Mouse (Mus musculus) layer of hippocampus, postnatal 10 days (tissue): ENCODE results near the gene Slc39a11. TPM values are rescaled to one million over a fixed set of nuclear protein-coding genes. Genes with fewer than 3 reads are reported as not detected.

Source experiments
- DNase-seq, 2 experiments: peaks; one replicate each; pipeline ENCODE4 v3.0.0; 2021; ENCODE audit warnings: low spot score in 2 of 2
- total RNA-seq, 2 experiments: library from RNA; stranded (reverse); gene quantifications; 2 replicates each; pipeline ENCODE4 v1.2.3; 2021

The Slc39a11 gene
- total RNA-seq, 2 experiments from 2014 or later, result 33.1 to 34.0 TPM

DNA sequence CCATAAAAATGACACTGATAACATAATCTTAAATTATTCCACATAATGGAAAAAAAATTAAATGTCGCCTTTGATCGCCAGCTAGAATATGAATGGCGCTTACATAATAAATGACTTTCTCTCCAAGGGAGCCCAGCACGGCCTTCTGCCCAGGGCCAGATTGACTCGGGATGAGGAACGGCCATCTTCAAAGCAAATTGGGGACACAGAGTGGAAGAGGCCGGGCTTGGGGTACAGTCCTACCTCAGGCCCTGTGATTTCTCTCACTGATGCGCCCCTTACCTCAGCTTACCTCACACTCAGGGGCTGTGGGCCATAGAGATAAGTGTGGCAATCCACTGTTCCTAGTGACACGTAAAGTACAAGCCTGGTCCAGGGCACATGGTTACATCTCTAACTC, 177.9 kb downstream of the Slc39a11 start:
- DNase-seq, result no peak

DNA sequence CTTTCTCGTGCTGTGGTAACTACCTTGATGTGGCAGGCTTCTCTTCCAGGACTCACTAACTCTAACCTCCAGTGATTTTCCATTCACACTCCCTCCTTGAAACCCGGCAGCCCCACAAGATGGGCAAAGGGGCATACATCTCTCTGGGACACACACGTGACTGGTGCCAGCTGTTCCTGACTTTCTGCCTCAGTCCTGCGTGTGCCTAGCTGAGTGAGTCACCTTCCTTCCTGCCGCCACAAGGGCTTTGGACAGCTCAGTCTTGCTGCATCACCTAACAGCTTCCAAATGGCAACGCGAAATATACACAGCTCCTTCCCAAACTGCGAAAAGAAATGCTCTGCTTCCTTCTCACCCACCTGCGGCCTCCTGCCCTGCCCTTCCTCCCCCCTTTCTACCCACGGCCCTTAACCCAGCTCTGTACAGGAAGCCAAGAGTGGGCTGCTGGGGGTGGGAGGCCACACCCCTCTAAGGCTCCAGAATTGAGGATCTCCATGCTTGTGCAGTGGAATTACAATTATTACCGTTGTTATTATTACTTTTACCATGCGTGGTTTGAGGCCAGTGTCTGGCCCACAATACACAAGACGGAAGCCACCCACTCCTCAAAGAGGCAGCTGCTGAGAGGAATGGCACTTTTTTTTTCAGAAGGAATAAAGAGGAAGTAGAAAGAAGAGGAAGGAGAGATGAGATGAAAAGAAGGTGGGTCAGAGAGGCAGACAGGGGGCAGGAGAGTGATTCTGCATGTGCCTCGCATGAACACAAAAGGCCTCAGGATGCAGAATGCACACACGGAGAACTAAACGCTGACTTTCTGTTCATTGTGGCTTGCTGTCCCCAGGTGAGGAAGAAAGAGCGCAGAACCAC, 179.7 kb downstream of the Slc39a11 start:
- DNase-seq, result no peak

DNA sequence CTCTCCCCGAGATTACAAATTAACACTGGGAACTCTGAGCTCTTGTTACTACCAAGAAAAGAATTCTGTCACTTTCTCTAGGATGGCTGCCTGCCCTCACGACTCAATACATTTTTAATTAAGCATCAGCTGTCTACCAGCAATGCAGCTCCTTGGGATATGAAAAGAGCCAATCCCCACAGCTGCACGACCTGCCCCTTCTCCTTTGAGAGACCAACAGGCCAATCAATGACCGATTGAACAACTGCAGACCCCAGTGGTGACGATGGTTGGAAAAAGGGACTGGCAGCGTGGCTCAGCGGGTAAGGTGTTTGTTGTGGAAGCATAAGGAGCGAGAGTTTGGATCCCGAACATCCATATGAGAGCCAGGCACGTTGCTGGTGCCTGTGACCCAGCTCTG, 181.9 kb downstream of the Slc39a11 start:
- no peak for DNase-seq

DNA sequence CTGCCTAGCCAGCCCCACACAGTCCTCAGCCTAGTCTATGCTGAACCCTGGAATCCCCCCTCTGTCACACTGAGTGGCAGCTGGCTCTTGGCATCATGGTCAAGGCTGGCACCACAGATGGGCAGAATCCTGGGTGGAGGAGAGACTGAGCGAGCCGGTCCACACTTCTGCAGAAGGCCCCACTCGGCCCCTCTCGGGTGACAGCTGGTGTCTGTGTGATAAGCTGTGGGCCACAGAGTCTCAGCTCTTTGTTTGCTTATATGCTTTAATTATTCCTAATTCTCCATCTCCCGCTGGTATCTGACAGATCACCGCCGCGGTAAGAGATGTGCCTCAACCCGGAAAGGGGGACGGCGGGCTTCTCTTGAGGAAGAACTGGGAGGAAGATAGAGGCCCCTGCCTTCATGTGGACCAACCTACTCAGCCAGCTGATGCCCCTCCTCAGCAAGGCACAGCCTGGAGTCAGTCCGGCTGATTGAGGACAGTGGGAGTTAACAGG, 182.5 kb downstream of the Slc39a11 start:
- no peak for DNase-seq

DNA sequence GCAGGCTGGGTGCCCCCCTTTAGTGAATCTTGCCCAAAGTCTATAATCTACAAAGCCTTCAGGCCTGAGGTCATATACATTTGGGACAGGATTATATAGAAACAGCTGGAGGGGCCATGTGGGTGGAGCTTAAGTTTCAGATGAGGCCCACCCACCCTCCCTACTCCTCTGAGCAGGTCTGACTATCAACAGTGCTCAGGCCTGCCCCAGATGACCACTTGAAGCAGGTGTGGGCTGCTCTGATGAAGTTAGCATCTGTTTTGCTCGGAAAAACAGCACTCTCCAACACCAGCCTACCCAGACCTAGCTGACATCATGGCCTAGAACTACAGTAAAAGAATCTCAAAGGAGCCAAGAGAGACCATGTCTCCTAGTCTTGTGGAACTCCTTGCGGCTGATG, 189.8 kb downstream of the Slc39a11 start:
- no peak for DNase-seq

DNA sequence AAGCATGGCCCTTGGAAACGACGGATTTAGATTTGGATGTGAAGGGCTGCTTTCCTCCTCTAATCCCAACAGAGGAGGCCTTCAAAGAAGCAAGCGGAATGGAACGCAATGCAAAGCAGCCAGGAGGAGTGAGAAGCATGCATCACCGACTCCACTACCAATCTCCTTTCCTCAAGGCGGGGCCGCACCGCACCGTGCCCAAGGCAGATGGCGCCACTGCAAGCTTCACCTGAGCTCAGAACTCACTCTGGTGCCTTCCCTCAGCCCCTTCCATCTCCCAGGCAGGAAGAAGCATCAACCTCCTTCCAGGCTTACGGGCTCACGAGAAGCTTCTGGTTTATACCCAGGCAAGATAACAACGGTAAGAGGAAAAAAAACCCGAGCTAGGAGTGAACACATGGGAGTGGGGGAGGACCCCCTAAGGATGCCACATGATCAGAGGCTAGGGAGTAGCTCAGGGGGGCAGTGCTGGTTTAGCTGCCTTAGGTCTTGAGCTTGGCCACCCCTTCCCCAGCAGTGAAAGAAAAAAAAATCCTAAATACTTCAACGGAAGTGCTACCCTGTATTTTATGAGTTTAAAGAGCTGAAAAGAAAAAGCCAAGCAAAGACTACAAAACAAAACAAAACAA, 191.2 kb downstream of the Slc39a11 start:
- DNase-seq, result no peak

DNA sequence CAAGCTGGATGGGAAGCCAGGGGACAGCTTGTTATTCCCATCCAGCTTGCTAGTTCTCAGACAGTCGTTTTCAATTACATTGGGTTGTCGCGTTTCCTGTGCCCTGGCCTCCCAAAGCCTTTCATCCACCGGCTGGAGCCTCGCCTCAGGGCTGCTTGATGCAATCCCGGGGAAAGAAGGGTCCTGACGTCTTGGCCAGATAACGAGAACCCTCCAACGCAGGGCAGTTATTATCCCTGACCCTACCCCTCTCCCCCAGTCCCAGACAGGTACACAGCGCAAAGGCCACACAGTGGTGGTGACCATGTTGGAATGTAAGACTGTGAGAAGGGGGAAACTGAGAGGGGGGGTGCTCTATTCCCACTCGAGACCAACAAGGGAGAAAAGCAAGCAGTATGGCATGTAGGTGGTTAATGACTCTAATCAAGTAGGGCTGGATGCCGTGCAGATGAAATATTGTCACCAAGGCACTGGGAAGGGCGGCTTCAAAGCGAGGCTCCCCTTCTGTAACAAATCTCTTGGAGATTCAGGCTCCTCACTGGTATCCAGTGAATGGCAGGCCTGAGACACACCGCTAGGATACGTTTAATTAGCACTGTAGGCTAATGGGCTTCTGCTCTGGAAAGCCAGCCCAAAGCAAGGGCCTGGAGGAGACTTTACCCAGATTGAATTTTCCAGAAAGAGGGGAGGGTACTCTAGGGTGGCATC, 196.9 kb downstream of the Slc39a11 start:
- DNase-seq, result no peak

DNA sequence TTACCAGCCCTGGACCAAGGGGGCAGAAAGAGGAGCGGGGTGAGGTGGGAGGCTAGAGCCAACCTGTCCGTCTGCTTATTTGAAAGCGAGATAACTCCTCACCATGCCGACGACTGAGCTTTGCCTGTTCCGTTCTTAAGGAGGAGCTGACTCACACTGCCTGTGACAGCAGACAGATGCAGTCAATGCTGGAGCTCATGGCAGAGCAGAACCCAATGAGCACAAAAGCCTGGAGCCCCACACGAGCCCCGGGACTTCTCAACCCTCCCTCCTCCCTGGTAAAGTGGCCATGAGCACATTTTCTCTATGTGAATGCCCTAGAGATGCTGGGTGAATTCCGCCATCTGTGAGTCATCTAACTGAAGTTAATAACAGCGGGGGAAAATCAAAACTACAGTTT, 198.6 kb downstream of the Slc39a11 start:
- no peak for DNase-seq

DNA sequence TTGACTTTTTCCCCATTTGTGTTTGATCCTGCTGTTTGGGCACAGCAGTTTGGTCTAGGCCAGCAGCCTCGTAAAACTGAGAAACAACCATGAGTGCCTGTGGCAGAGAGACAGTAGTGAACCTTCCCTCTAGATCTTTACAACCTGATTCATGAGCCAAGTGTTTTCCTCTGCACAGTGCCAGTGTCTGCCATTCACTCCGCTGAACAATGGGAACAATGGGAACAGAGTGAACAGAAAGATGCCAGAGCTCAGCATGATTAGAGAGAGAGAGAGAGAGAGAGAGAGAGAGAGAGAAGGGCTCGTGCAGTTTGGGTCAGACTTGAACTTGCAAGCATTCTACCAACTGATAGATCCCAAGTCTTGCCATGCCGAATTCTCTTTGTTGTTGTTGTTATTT, 199.2 kb downstream of the Slc39a11 start:
- no peak for DNase-seq

DNA sequence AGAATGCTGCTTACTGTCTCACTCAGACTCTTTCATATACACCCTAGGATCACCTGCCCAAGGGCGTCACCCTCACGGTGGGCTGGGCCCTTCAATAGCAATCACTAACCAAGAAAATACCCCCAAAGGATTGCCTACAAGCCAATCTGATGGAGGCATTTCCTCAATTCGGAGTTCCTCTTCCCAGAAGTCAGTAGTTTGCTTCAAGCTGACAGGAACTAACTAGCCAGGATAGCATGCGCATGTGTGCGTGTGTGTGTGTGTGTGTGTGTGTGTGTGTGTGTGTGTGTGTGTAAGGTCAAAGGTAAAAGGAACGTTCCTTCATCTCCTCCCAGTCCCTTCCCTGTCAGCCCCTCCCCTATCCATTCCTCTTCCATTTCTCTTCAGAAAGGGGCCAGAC, 199.9 kb downstream of the Slc39a11 start:
- DNase-seq, result no peak

DNA sequence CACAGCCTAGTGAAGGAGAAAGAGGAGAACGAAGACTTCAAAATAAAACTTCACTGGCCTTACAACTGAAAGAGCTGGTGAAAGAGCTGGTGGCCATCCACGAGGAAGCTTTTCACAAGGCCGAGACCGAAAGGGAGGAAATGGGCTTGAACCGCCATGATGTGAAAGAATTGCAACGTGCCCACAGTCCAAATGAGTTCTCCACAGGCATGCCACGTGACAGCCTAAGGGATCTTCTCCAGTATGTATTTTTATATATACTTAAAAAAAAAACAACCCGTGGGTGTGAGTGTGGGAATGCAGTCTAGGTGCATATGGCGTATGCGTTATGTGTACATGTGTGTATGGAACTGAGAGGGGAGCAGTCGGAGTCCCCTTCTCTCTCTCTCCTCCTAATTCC, 207.8 kb downstream of the Slc39a11 start:
- no peak for DNase-seq

DNA sequence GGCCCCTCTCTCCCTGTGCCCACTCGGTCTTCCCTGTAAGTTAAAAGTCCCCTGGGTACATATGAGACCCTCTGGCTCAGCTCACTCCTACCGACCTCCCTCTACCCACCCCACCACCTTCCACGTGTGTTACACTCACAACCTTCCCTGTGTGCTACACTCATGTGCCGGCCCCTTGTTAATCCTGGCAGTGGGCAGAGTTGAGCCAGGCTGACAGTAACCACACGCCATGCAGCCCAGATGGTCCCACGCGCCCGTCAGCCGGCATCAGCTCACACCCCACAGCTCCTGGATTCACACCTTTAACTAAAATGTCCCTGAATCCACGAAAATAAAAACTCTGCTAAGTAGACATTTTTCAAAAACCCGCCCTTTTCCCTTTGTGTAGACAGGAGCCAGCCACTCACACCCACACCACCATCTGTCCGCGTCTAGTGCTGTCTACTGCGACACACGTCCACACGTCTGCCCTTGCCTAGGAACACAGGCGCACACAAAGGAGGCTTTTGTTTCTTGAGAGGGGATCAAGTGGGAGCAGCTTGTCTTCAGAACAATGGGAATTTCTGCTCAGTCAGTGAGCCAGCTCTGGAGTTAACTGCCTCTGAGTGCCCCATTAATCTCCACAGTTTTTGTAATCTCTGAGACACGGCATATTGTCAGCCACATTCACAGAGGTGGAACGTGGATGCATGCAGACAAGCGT, 210.4 kb downstream of the Slc39a11 start:
- peak; percentile 55 to 57 for DNase-seq

DNA sequence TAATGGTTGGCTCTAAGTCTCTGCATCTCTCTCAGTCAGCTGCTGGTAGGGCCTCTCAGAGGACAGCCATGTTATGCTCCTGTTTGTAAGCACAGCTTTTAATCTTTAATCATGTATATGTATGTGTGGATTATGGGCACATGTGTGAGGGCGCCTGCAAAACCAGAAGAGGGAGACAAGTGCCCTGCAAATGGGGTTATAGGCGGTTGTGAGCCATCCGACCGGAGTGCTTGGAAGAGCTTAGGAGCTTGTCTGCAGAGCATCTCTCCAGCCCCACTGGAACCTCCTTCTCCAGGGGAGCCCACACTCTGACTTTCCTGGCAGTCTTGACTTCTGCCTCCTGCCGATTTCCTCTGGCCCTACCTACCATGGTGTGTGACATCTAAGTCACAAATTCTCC, 211.0 kb downstream of the Slc39a11 start:
- no peak for DNase-seq

DNA sequence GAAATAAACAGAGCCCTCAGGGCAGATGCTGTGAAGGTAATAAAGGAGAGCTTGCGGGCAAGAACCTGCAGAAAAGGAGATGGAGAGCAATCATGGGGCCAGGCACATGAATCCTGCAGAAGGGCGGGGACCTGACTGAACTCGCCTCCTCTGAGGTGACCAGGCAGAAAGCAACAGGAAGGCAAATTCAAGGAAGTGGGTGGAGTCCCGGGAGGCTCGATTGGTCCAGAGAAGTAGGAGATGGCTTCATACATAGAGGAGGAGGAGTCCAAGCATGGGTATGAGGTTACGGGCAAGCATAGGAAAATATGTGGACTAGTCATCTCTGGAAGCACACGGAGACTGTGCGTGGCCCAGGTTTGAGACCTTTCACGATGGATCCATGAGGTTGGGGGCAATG, 212.5 kb downstream of the Slc39a11 start:
- DNase-seq, result no peak

DNA sequence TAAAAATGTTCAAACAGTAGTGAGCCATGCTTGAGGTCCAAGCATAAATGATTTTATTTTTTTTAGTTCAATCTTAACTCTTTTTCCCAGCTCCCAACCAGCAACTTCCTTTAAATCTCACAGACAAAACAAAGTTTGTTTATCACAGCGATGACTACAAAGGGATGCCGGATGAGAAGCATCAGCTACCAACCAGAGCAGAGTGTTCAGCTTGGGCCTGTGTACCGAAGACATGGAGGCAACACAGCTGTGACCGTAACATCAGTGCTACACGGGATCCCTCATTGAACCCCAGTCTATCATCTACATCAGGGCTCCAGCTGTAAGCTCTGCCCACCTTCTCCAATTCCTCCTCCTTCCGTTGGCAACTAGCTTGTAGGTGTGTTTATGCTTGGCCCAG, 213.6 kb downstream of the Slc39a11 start:
- DNase-seq, result no peak

DNA sequence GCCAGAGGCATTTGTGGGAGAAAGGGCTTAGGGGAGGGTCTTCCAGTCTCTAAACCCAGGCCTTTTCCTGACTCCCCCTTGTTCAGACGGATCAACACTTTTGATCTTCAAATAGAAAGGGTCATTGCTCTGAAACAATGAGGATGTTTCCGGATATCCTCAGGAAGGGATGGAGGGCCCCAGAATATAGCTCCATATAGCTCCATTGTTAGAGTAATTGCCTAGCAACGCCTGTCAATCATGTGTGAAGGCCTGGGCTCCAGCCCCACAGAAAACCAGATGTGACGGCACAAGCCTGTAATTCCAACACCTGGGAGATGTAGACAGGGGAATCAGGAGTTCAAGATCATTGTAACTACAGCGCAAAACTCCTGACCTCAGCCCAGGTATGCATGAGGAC, 214.2 kb downstream of the Slc39a11 start:
- no peak for DNase-seq

DNA sequence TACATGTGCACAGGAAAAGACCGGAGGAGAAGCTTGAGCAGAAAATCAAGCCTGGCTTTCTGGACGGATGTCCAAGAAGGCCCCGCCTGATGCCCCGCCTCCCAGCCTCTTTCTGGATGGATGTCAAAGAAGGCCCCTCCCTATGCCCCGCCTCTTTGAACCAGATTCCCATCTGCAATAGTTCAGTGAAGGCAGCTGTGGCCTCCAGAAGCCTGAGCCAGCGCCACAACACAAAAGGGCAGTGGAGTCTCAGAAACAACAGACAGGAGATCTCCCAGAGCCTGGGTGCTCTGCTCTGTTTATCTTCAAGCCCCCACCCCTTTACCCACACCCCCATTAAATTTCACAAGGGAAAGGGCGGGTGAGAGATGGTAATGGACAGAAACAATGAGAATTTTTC, 218.7 kb downstream of the Slc39a11 start:
- DNase-seq, result no peak

DNA sequence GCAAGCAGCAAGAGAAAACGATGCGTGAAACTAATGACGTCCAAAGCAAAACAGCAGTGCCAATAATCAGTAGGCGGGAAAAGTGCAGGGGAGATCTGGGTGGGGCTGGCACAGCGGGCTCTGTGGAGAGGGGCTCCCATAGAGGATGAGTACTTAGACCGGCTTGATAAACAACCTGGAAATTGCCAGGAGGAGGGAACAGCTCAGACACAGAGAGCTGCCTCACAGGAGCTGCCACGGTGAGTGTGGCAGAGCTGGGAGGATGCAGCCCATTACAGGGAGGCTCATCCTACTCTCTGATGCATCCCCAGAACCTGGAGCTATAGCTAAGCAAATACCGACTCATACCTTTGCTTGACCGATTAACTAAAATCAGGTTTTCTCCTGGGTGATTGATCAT, 224.0 kb downstream of the Slc39a11 start:
- DNase-seq, result no peak

DNA sequence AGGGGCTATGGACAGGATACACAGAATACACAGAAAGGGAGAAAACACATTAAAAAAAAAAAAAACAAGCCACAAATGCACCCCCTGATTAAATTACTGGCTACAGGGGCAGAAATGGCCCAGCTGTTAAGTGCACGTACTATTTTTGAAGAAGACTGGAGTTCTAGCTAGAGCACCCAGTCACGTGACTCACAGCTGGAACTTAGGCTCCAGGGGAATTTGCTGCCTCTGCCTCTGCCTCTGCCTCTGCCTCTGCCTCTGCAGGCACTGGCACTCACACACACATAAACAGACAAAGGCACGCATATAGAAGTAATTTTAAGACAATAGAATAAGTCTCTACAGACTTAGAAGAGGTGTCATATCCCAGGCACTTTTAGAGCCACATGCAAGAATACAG, 224.4 kb downstream of the Slc39a11 start:
- DNase-seq, result no peak

DNA sequence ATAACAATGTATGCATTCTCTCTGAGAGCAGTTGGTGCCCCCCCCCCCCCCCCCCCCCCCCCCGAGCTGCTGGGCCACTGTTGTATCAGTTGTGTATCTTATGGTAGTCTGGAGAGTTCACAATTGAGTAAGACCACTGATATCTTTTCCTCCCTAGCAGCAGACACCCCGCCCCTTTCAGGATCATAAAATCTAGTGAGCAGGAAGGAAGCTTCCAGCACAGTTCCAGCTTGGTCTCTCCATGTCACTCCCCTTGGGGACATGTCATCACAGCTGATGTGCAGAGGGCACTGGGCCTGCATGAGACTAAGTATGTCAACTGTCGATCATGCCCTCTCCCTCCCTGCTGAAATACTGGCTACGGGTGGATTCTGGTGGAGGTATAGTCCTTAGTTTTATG, 225.1 kb downstream of the Slc39a11 start:
- DNase-seq, result no peak

DNA sequence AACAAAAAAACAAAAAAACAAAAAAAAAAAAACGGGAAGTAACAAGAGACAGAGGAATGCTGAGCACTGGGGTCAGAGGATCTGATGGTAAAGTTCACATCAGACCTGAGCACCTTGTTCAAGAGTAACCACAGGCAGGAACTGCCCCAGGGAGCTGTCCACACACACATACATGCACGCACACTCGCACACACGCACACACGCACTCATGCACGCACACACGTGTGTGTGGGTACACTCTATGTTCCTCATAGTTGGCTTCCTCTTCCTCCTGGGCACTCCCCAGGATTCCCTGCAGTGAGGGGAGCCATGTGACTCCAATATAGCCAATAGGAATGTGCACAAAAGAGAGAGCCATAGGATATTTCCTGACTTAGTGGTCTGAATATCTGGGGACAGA, 227.3 kb downstream of the Slc39a11 start:
- no peak for DNase-seq
